Mouse (Mus musculus): ENCODE data around the gene Gng12.

DNA sequence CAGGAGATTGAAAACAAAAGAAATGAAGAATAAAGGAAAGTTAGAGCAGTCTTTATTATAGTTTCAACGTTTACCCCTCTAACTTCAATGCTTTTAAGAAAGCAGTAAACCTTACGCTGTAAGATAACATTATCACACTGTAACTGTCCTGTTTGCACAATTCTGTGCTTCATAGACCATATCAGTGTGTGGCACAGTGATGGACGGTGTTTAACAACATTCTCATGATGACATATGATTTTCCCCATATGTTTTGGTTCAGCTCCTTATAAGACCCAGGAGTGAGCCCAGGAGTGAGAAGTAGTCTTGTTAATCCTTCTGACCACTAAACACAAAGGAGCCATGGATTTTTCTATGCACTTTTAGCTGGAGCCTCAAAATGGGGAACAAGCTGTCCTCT is 150.7 kb downstream of the Gng12 start:
- TF ChIP-seq MYOG (IDR thresholded peaks at IDR 0.05; ENCODE audit: control insufficient read depth, extremely low read depth, insufficient read length) (no peak), CTCF (IDR thresholded peaks at IDR 0.05; ENCODE audit: control insufficient read depth, insufficient read depth, insufficient read length) (no peak), USF1 (IDR thresholded peaks at IDR 0.05; ENCODE audit: low read depth) (no peak), MAX (IDR thresholded peaks at IDR 0.05) (no peak), MYOD1 (IDR thresholded peaks at IDR 0.05; ENCODE audit: control insufficient read depth, insufficient read length, low read depth) (no peak)

All from C2C12 (cell line).